In the genomic region with DNA sequence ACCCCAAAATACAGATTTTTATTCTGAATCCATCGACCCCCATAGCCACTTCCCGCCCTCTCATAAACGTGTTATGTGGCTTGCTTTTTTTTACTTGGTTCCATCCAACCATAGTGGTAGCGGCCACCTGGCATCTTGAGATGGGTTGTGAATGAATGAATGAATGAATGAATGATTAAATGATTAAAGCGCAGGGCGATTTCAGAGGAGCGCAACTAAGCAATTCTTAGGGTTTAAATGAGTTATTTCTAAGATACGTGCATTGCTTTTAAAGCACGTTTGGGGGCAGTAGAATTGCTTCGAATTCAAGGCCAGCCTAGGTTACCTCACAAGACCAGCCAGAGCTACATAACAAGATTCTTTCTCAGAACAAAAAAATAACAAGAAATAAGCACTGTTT, we compare ENCODE assay signal across 8 mouse cellular contexts. TPM values are rescaled to one million over a fixed set of nuclear protein-coding genes. Genes with fewer than 3 reads are reported as not detected.
DNase-seq lines count a peak whose midpoint lies in the region; ATAC-seq and TF ChIP-seq lines count a peak whose summit lies in the region.

No protein-coding gene starts in this region.

- ATAC-seq in kidney, embryonic 16.5 days (ENCODE audit: low FRiP score, low TSS enrichment): no peak
- no peak for ATAC-seq in hindbrain, embryonic 13.5 days (ENCODE audit: low FRiP score)
- peak; percentile 8; the same call in 1 of the 2 replicates for ATAC-seq in midbrain, embryonic 12.5 days (ENCODE audit: low FRiP score, low read depth)

- peak overlapping the region; percentile 51 for H3K4me2 ChIP-seq in kidney, embryonic 16.5 days (replicated peaks; ENCODE audit: low read depth, low read length)
- H3K4me2 ChIP-seq in hindbrain, embryonic 13.5 days: peak overlapping the region; percentile 52
- peak overlapping the region; percentile 49 for H3K4me2 ChIP-seq in midbrain, embryonic 12.5 days (replicated peaks)

- H3K4me1 ChIP-seq in kidney, embryonic 16.5 days (ENCODE audit: insufficient read depth, low read length): no peaks in the 10 kb centered on the region
- H3K4me1 ChIP-seq in E14TG2a.4 (replicated peaks; ENCODE audit: low read depth, low read length): peaks cover 13% of the 10 kb centered on the region; the same call in 1 of the 2 replicates
- H3K4me1 ChIP-seq in hindbrain, embryonic 13.5 days (replicated peaks): peaks cover 6% of the 10 kb centered on the region; the same call in 1 of the 2 replicates
- H3K4me1 ChIP-seq in midbrain, embryonic 12.5 days: no peaks in the 10 kb centered on the region

- peak overlapping the region; percentile 65 for H3K4me3 ChIP-seq in kidney, embryonic 16.5 days (ENCODE audit: low read length)
- peak overlapping the region; percentile 85 for H3K4me3 ChIP-seq in E14TG2a.4 (replicated peaks; ENCODE audit: low read length)
- peak overlapping the region; percentile 48 for H3K4me3 ChIP-seq in hindbrain, embryonic 13.5 days
- H3K4me3 ChIP-seq in midbrain, embryonic 12.5 days: peak overlapping the region; percentile 59

- H3K27me3 ChIP-seq in kidney, embryonic 16.5 days (ENCODE audit: insufficient read depth, low read length): no peaks in the 10 kb centered on the region; the same call in 1 of the 2 replicates
- H3K27me3 ChIP-seq in E14TG2a.4 (ENCODE audit: insufficient read depth, low read length): no peaks in the 10 kb centered on the region
- no peaks in the 10 kb centered on the region for H3K27me3 ChIP-seq in hindbrain, embryonic 13.5 days
- H3K27me3 ChIP-seq in midbrain, embryonic 12.5 days: 0 out of 2 replicates have a peak, but pooled peaks cover 4% of the 10 kb centered on the region

- no peaks in the 10 kb centered on the region for H3K9me3 ChIP-seq in kidney, embryonic 16.5 days (ENCODE audit: low read length)
- H3K9me3 ChIP-seq in E14TG2a.4 (ENCODE audit: low read length): no peaks in the 10 kb centered on the region
- H3K9me3 ChIP-seq in hindbrain, embryonic 13.5 days: no peaks in the 10 kb centered on the region
- H3K9me3 ChIP-seq in midbrain, embryonic 12.5 days: no peaks in the 10 kb centered on the region

- H3K27ac ChIP-seq in kidney, embryonic 16.5 days (ENCODE audit: low read length): peak overlapping the region; percentile 85; the same call in 1 of the 2 replicates
- H3K27ac ChIP-seq in hindbrain, embryonic 13.5 days: peak overlapping the region; percentile 89
- peak overlapping the region; percentile 79 for H3K27ac ChIP-seq in midbrain, embryonic 12.5 days (replicated peaks)

- H3K9ac ChIP-seq in kidney, embryonic 16.5 days (replicated peaks; ENCODE audit: low read length): peak overlapping the region; percentile 75
- H3K9ac ChIP-seq in hindbrain, embryonic 13.5 days: peak overlapping the region; percentile 70
- H3K9ac ChIP-seq in midbrain, embryonic 12.5 days (replicated peaks): peak overlapping the region; percentile 72

- no peak for DNase-seq in kidney, adult 11 months
- peak; percentile 31 for DNase-seq in embryo, embryonic 10.5 days (ENCODE audit: low spot score)
- DNase-seq in adrenal gland, adult 2 months: no peak
- DNase-seq in urinary bladder, postnatal 10 days (ENCODE audit: low spot score): no peak

- TF ChIP-seq CTCF in E14TG2a.4 (conservative IDR thresholded peaks at IDR 0.05; ENCODE audit: low read length): no peak

- no peaks in the 10 kb centered on the region for H3K36me3 ChIP-seq in kidney, embryonic 16.5 days (ENCODE audit: insufficient read depth, low read length)
- H3K36me3 ChIP-seq in E14TG2a.4 (ENCODE audit: insufficient read depth, low read length): peaks cover 43% of the 10 kb centered on the region
- H3K36me3 ChIP-seq in hindbrain, embryonic 13.5 days: no peaks in the 10 kb centered on the region
- H3K36me3 ChIP-seq in midbrain, embryonic 12.5 days: 0 out of 2 replicates have a peak, but pooled peaks cover 13% of the 10 kb centered on the region

- 22% methylated on average over 10 of the region's 10 CpGs for WGBS in kidney, embryonic 16.5 days
- WGBS in hindbrain, embryonic 13.5 days: 21% methylated on average over 10 of the region's 10 CpGs
- WGBS in midbrain, embryonic 12.5 days: 20% methylated on average over 10 of the region's 10 CpGs

RNA-seq across cellular contexts. Expression of a gene that starts 0.8 kb away (rescaled TPM):
- 44.3 and 47.9 TPM in 2 replicates for polyA plus RNA-seq in kidney, embryonic 16.5 days (2015; fragmentation: Nextera tagmentation; extraction: Ambion mirVana)
- polyA plus RNA-seq in hindbrain, embryonic 13.5 days (2015; fragmentation: Nextera tagmentation; extraction: Ambion mirVana): 62.3 and 64.5 TPM in 2 replicates
- 66.6 and 68.0 TPM in 2 replicates for polyA plus RNA-seq in midbrain, embryonic 12.5 days (2016; fragmentation: Nextera tagmentation; extraction: Ambion mirVana)
- 10 to 100 TPM; 30.8 to 38.0 TPM for total RNA-seq in adrenal gland, adult 2 months (2021)
- 10.0 and 23.7 TPM in 2 replicates for polyA plus RNA-seq in adrenal gland, adult 2 months (2012; rRNA removed)
